Mouse (Mus musculus): ENCODE measurements at regions not wholly inside any gene's neighbourhood (a gene's known extent, or its start where the extent isn't known, plus 50 kb on each side); places are given as distances from the start of the nearest gene placed in this dataset.

DNA sequence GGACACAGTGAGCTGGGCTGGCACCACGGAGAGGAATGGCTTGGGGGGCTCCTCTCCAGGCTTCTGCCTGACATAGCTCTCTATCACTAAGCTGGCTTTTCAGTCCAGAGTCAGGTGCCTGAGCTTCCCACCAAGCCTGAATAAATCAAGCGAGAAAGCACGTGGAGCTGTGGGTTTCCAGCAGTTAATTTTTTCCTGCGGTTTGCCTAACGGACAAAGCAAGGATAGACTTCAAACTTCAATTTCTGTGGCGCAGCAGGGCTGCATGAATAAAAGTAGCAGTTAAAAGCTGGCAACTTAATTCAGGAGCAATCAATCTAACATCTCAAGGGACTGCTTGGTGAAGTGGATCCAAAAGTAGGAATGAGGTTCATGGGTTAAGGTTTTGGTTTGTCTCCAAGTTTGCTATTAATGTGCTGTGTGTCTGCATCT lies 317.1 kb upstream of the Rnaseh2b start:
- Histone ChIP-seq H3K4me3 (ENCODE audit: low read depth, low read length) (no peak overlapping the region), H3K4me1 (ENCODE audit: control insufficient read depth, insufficient read depth, low read length) (no peaks in the 10 kb centered on the region), H3K9ac (replicated peaks; ENCODE audit: low read depth, low read length) (no peak overlapping the region), H3K36me3 (ENCODE audit: control insufficient read depth, insufficient read depth, low read length) (no peaks in the 10 kb centered on the region), H3K27me3 (ENCODE audit: control insufficient read depth, insufficient read depth, low read length) (no peaks in the 10 kb centered on the region), H3K27ac (ENCODE audit: low read length) (no peak overlapping the region), H3K9me3 (ENCODE audit: control insufficient read depth, low read depth, low read length) (no peaks in the 10 kb centered on the region), H3K4me2 (replicated peaks; ENCODE audit: low read depth, low read length) (no peak overlapping the region)
- 58% methylated on average over 6 of the region's 6 CpGs for WGBS
- no peak for ATAC-seq (ENCODE audit: insufficient number of reproducible peaks, insufficient read depth, low FRiP score, low read depth)

DNA sequence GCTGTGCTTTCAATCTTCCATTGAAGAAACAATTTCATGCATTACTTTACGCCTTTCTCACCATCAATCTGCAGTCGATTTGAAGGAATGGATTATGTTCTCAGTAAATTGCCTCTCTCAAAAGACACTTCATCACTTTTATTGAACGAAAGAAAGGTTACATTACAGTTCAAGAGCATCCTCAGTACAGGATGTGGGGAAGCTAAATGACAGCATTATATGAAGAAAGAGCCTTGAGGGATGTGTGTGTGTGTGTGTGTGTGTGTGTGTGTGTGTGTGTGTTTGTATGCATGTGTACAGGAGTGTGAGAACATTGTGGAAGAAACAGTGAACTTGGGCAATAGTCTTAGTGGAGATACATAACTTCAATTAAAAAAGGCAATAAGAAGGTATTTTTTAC lies 311.8 kb upstream of the Rnaseh2b start:
- H3K27me3 ChIP-seq (ENCODE audit: control insufficient read depth, insufficient read depth, low read length) = no peaks in the 10 kb centered on the region
- no peak overlapping the region for H3K4me2 ChIP-seq (replicated peaks; ENCODE audit: low read depth, low read length)
- H3K9me3 ChIP-seq (ENCODE audit: control insufficient read depth, low read depth, low read length) = no peaks in the 10 kb centered on the region; the same call in 1 of the 2 replicates
- H3K9ac ChIP-seq (replicated peaks; ENCODE audit: low read depth, low read length) = no peak overlapping the region
- H3K4me3 ChIP-seq (ENCODE audit: low read depth, low read length) = no peak overlapping the region
- no peak for ATAC-seq (ENCODE audit: insufficient number of reproducible peaks, insufficient read depth, low FRiP score, low read depth)
- no peaks in the 10 kb centered on the region for H3K4me1 ChIP-seq (ENCODE audit: control insufficient read depth, insufficient read depth, low read length)
- WGBS = 59% methylated on average over 3 of the region's 3 CpGs
- no peak overlapping the region for H3K27ac ChIP-seq (ENCODE audit: low read length)
- H3K36me3 ChIP-seq (ENCODE audit: control insufficient read depth, insufficient read depth, low read length) = no peaks in the 10 kb centered on the region

DNA sequence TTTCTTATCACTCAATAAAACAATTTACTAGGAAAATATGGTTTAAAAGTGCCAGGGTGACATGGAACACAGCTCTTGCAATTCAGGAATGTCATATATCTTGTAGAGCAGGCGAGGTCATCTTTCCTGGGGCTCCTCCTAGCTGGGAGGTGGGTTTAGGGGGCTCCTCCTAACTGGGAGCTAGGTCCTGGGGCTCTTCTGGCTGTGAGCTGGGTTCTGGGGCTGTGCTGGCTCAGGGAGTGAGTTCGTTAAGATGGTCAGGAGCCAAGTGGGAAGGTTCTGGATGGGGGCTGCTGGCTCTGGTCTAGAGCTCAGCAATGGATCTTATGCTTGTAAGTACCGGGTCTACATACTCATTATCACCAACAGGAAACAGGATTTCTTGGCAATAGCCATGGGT lies 306.8 kb upstream of the Rnaseh2b start:
- Histone ChIP-seq H3K27ac (ENCODE audit: low read length) (no peak overlapping the region), H3K4me1 (ENCODE audit: control insufficient read depth, insufficient read depth, low read length) (no peaks in the 10 kb centered on the region), H3K36me3 (ENCODE audit: control insufficient read depth, insufficient read depth, low read length) (no peaks in the 10 kb centered on the region), H3K4me3 (ENCODE audit: low read depth, low read length) (no peak overlapping the region), H3K9me3 (ENCODE audit: control insufficient read depth, low read depth, low read length) (no peaks in the 10 kb centered on the region; the same call in 1 of the 2 replicates), H3K4me2 (replicated peaks; ENCODE audit: low read depth, low read length) (no peak overlapping the region), H3K27me3 (ENCODE audit: control insufficient read depth, insufficient read depth, low read length) (no peaks in the 10 kb centered on the region), H3K9ac (replicated peaks; ENCODE audit: low read depth, low read length) (no peak overlapping the region)
- ATAC-seq (ENCODE audit: insufficient number of reproducible peaks, insufficient read depth, low FRiP score, low read depth) = no peak
- 59% methylated on average over 3 of the region's 3 CpGs for WGBS

DNA sequence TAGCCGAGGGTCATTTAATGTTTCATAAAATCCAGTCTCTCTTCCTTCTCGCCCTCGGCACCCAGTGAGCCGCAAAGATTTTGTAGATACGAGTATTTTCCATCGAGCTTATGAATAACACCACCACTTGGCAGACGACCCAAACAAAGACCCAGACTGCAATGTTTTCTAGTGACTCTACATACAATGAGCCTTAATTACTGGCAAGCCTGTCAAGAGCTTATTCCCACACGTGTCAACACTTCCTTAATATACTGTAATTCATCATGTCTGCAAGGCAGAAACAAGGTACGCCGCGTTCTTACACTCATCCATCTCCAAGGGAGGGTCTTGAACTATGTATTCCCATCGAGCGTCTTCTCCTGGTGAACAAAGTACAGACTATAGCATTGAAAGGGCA lies 306.2 kb upstream of the Rnaseh2b start:
- no peak overlapping the region for H3K9ac ChIP-seq (replicated peaks; ENCODE audit: low read depth, low read length)
- no peak overlapping the region for H3K27ac ChIP-seq (ENCODE audit: low read length)
- H3K4me3 ChIP-seq (ENCODE audit: low read depth, low read length) = no peak overlapping the region
- H3K27me3 ChIP-seq (ENCODE audit: control insufficient read depth, insufficient read depth, low read length) = no peaks in the 10 kb centered on the region
- no peak overlapping the region for H3K4me2 ChIP-seq (replicated peaks; ENCODE audit: low read depth, low read length)
- no peaks in the 10 kb centered on the region for H3K36me3 ChIP-seq (ENCODE audit: control insufficient read depth, insufficient read depth, low read length)
- 63% methylated on average over 13 of the region's 13 CpGs for WGBS
- no peaks in the 10 kb centered on the region for H3K4me1 ChIP-seq (ENCODE audit: control insufficient read depth, insufficient read depth, low read length)
- no peaks in the 10 kb centered on the region; the same call in 1 of the 2 replicates for H3K9me3 ChIP-seq (ENCODE audit: control insufficient read depth, low read depth, low read length)
- no peak for ATAC-seq (ENCODE audit: insufficient number of reproducible peaks, insufficient read depth, low FRiP score, low read depth)

DNA sequence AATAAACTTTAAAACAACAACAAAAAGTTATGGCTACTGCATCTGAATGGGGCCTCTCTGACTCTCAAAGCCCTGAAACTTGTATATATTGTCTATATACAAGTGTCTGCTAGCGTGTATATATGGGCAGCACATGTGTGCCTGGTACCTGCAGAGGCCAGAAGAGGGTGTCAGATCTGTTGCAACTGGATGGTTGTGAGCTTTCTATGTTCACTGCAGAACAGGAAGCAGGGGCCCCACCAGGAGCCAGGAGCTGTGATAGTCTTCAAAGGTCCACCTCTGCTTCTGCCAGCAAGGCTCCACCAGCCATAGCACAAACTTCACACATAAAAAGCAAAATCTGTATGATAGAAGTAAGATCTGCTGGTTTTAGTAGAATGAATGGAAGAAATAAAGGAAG lies 297.1 kb upstream of the Rnaseh2b start:
- ATAC-seq (ENCODE audit: insufficient number of reproducible peaks, insufficient read depth, low FRiP score, low read depth) = no peak
- Histone ChIP-seq H3K4me2 (replicated peaks; ENCODE audit: low read depth, low read length) (no peak overlapping the region), H3K9ac (replicated peaks; ENCODE audit: low read depth, low read length) (no peak overlapping the region), H3K27me3 (ENCODE audit: control insufficient read depth, insufficient read depth, low read length) (no peaks in the 10 kb centered on the region), H3K36me3 (ENCODE audit: control insufficient read depth, insufficient read depth, low read length) (no peaks in the 10 kb centered on the region), H3K9me3 (ENCODE audit: control insufficient read depth, low read depth, low read length) (no peaks in the 10 kb centered on the region), H3K27ac (ENCODE audit: low read length) (no peak overlapping the region), H3K4me1 (ENCODE audit: control insufficient read depth, insufficient read depth, low read length) (no peaks in the 10 kb centered on the region), H3K4me3 (ENCODE audit: low read depth, low read length) (no peak overlapping the region)
- 66% methylated on average over 1 of the region's 1 CpGs for WGBS

DNA sequence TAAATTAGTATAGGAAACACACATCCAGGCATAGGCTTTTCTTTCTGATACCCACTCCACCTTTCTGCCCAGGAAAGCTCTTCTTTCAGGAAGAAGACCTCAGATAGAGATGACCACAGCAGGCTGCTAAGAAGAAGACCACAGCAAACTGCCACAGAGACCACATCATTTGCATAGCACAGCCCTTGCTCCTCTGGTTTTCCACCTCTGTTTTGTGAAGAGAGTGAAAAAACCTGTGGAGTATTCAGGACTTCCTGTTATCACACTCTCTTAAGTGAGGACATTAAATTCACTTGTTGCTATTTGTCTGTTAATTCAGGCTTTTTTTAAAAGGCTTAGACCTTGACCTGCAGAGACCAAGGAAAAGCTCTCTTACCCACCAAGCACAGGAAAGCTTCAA lies 294.7 kb upstream of the Rnaseh2b start:
- H3K36me3 ChIP-seq (ENCODE audit: control insufficient read depth, insufficient read depth, low read length) = no peaks in the 10 kb centered on the region
- H3K9ac ChIP-seq (replicated peaks; ENCODE audit: low read depth, low read length) = no peak overlapping the region
- no peak overlapping the region for H3K27ac ChIP-seq (ENCODE audit: low read length)
- H3K27me3 ChIP-seq (ENCODE audit: control insufficient read depth, insufficient read depth, low read length) = no peaks in the 10 kb centered on the region
- no peaks in the 10 kb centered on the region for H3K9me3 ChIP-seq (ENCODE audit: control insufficient read depth, low read depth, low read length)
- ATAC-seq (ENCODE audit: insufficient number of reproducible peaks, insufficient read depth, low FRiP score, low read depth) = no peak
- H3K4me3 ChIP-seq (ENCODE audit: low read depth, low read length) = no peak overlapping the region
- H3K4me1 ChIP-seq (ENCODE audit: control insufficient read depth, insufficient read depth, low read length) = no peaks in the 10 kb centered on the region
- H3K4me2 ChIP-seq (replicated peaks; ENCODE audit: low read depth, low read length) = no peak overlapping the region

DNA sequence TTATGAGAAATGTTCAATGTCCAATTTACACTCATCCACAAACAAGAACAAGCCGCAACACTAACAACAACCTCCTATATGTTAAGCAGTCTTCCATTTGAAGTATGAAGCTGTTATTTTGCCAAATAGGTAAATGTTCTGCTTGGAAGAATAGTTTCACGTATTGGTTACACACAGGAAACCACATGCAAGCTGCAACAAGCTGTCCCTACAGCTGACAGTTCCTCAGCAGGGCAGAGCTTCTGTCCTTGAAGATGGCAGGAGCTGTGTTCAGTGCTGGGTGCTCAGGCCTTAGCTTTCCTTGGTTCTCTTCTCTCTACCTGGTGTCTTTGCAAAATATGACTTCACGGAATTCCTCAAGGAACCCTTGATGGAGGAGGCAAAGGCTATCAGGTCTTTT lies 294.1 kb upstream of the Rnaseh2b start:
- Histone ChIP-seq H3K4me1 (ENCODE audit: control insufficient read depth, insufficient read depth, low read length) (no peaks in the 10 kb centered on the region), H3K4me2 (replicated peaks; ENCODE audit: low read depth, low read length) (no peak overlapping the region), H3K9me3 (ENCODE audit: control insufficient read depth, low read depth, low read length) (no peaks in the 10 kb centered on the region), H3K9ac (replicated peaks; ENCODE audit: low read depth, low read length) (no peak overlapping the region), H3K27ac (ENCODE audit: low read length) (no peak overlapping the region), H3K27me3 (ENCODE audit: control insufficient read depth, insufficient read depth, low read length) (no peaks in the 10 kb centered on the region), H3K36me3 (ENCODE audit: control insufficient read depth, insufficient read depth, low read length) (no peaks in the 10 kb centered on the region), H3K4me3 (ENCODE audit: low read depth, low read length) (no peak overlapping the region)
- no peak for ATAC-seq (ENCODE audit: insufficient number of reproducible peaks, insufficient read depth, low FRiP score, low read depth)
- 78% methylated on average over 3 of the region's 3 CpGs for WGBS

DNA sequence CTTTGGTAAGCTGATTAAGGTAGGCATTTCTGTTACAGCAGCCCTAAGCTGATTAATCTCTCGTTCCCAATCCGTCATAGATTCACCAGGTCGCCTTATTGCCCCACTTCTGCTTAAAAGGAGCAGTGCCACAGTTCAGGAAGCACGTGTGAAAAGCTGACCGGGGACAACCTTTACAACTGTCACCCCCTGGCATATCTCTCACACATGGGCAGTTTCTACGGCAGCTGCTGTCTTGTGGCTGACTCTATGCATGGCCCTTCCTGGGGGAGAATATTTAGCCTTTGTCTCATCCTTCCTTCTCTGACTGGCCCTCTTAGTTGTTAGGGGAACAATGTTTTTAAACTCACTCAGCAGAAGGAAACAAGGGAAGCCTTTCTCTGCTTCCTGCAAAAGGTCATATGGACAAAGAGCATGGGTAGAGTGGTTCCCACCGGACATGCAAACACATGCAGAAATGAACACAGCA lies 290.9 kb upstream of the Rnaseh2b start:
- no peak overlapping the region for H3K27ac ChIP-seq (ENCODE audit: low read length)

DNA sequence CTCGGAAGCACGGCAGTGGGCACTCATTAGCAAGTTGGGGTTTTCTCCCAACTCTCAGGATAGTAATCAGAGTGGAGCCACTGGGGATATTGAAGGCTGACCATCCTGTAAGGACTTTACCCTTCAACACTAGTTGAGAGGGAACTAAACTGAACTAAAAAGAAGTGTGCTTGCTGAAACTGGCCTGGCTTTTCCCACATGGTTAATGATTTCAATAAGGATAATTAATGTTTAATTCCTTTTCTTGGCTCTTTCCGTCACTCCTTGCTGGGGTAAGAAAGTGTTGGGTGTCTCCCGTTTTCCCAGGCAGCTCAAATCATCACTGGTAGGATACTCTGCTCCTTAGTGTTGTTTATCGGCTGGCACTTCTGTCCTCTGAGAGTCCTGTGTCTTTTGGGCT lies 290.3 kb upstream of the Rnaseh2b start:
- no peak overlapping the region for H3K27ac ChIP-seq (ENCODE audit: low read length)

More for the DNA sequence above, 290.9 kb upstream of the Rnaseh2b start:
- Histone ChIP-seq H3K4me2 (replicated peaks; ENCODE audit: low read depth, low read length) (no peak overlapping the region), H3K9me3 (ENCODE audit: control insufficient read depth, low read depth, low read length) (no peaks in the 10 kb centered on the region), H3K36me3 (ENCODE audit: control insufficient read depth, insufficient read depth, low read length) (no peaks in the 10 kb centered on the region), H3K9ac (replicated peaks; ENCODE audit: low read depth, low read length) (no peak overlapping the region), H3K4me1 (ENCODE audit: control insufficient read depth, insufficient read depth, low read length) (no peaks in the 10 kb centered on the region), H3K27me3 (ENCODE audit: control insufficient read depth, insufficient read depth, low read length) (no peaks in the 10 kb centered on the region), H3K4me3 (ENCODE audit: low read depth, low read length) (no peak overlapping the region)
- 49% methylated on average over 7 of the region's 7 CpGs for WGBS
- ATAC-seq (ENCODE audit: insufficient number of reproducible peaks, insufficient read depth, low FRiP score, low read depth) = no peak

More for the DNA sequence above, 290.3 kb upstream of the Rnaseh2b start:
- no peaks in the 10 kb centered on the region for H3K36me3 ChIP-seq (ENCODE audit: control insufficient read depth, insufficient read depth, low read length)
- H3K4me2 ChIP-seq (replicated peaks; ENCODE audit: low read depth, low read length) = no peak overlapping the region
- no peak overlapping the region for H3K4me3 ChIP-seq (ENCODE audit: low read depth, low read length)
- 80% methylated on average over 5 of the region's 5 CpGs for WGBS
- H3K9me3 ChIP-seq (ENCODE audit: control insufficient read depth, low read depth, low read length) = no peaks in the 10 kb centered on the region
- no peak overlapping the region for H3K9ac ChIP-seq (replicated peaks; ENCODE audit: low read depth, low read length)
- no peaks in the 10 kb centered on the region for H3K4me1 ChIP-seq (ENCODE audit: control insufficient read depth, insufficient read depth, low read length)
- ATAC-seq (ENCODE audit: insufficient number of reproducible peaks, insufficient read depth, low FRiP score, low read depth) = no peak
- H3K27me3 ChIP-seq (ENCODE audit: control insufficient read depth, insufficient read depth, low read length) = no peaks in the 10 kb centered on the region
